Mouse (Mus musculus) kidney, embryonic 16.5 days (tissue): ENCODE measurements around the gene Vasn. TPM values are rescaled to one million over a fixed set of nuclear protein-coding genes. Genes with fewer than 3 reads are reported as not detected.
"Not testable (repeated sequence)": the region's sequence is repeated elsewhere in the genome, so short reads cannot be mapped to it uniquely, and the experiment has no call there.

Experiments used
- ATAC-seq: fragments of 200-750 bp; cut with Nextera tagmentation; 2 replicates; pipeline ENCODE4 v1.8.0; 2017; ENCODE audit warnings: moderate TSS enrichment; ENCODE audit not compliant: low FRiP score, low TSS enrichment
- H3K27ac ChIP-seq: fragments of 300-500 bp; sonication (generic); 2 replicates; pipeline ENCODE4 v1.5.1; 2014; ENCODE audit warnings: low read length
- H3K27me3 ChIP-seq: fragments of 300-500 bp; sonication (generic); 2 replicates; pipeline ENCODE4 v1.6.1; 2014; ENCODE audit warnings: low read length, control low read depth, mixed read lengths; ENCODE audit not compliant: insufficient read depth
- H3K36me3 ChIP-seq: fragments of 300-500 bp; sonication (generic); 2 replicates; pipeline ENCODE4 v1.6.1; 2014; ENCODE audit warnings: low read length, control low read depth, mixed read lengths; ENCODE audit not compliant: insufficient read depth
- H3K4me1 ChIP-seq: fragments of 300-500 bp; sonication (generic); 2 replicates; pipeline ENCODE4 v1.6.1; 2014; ENCODE audit warnings: low read length, control low read depth, mixed read lengths; ENCODE audit not compliant: insufficient read depth
- H3K4me2 ChIP-seq: fragments of 300-500 bp; sonication (generic); replicated peaks from 2 replicates; pipeline ENCODE4 v1.6.1; 2014; ENCODE audit warnings: low read depth, low read length
- H3K4me3 ChIP-seq: fragments of 300-500 bp; sonication (generic); 2 replicates; pipeline ENCODE4 v1.5.1; 2014; ENCODE audit warnings: mild to moderate bottlenecking, low read length
- H3K9ac ChIP-seq: fragments of 300-500 bp; sonication (generic); replicated peaks from 2 replicates; pipeline ENCODE4 v1.6.1; 2014; ENCODE audit warnings: low read length
- H3K9me3 ChIP-seq: fragments of 300-500 bp; sonication (generic); 2 replicates; pipeline ENCODE4 v1.6.1; 2016; ENCODE audit warnings: low read length, control low read depth
- WGBS: fragments of 180-500 bp; shearing (Covaris S2); extraction: QIAGEN DNeasy Blood & Tissue Kit; methylation state at CpG from one replicate; pipeline ENCODE4 v1.1.7; 2014; 5-methylcytosine and 5-hydroxymethylcytosine counted together
- polyA plus RNA-seq: library from polyadenylated mRNA; unstranded; fragments of >200 nt; fragmentation: Nextera tagmentation; extraction: Ambion mirVana; gene quantifications from 2 replicates; pipeline ENCODE4 v1.2.1, GENCODE M21; 2015

Gene Vasn
- polyA plus RNA-seq, 1 experiment from 2014 or later: 26.8 TPM

GRCm38 (mm10) chr16:4674091-4674490, 34.4 kb downstream of the Vasn start:
- no peak overlapping the region for H3K27ac ChIP-seq
- peaks cover 25% of the 10 kb centered on the region for H3K36me3 ChIP-seq
- H3K9me3 ChIP-seq: no peaks in the 10 kb centered on the region
- H3K4me3 ChIP-seq: no peak overlapping the region
- H3K9ac ChIP-seq: no peak overlapping the region
- H3K27me3 ChIP-seq: no peaks in the 10 kb centered on the region
- H3K4me2 ChIP-seq: no peak overlapping the region
- WGBS: 79% methylated on average over 4 of the region's 4 CpGs
- ATAC-seq: no peak
- peaks cover 12% of the 10 kb centered on the region for H3K4me1 ChIP-seq

GRCm38 (mm10) chr16:4676836-4677235, 37.1 kb downstream of the Vasn start:
- H3K27me3 ChIP-seq: no peaks in the 10 kb centered on the region
- no peak overlapping the region for H3K9ac ChIP-seq
- H3K4me2 ChIP-seq: no peak overlapping the region
- no peak overlapping the region for H3K4me3 ChIP-seq
- 93% methylated on average over 5 of the region's 5 CpGs for WGBS
- ATAC-seq: no peak
- H3K36me3 ChIP-seq: peaks cover 25% of the 10 kb centered on the region
- no peaks in the 10 kb centered on the region for H3K9me3 ChIP-seq
- no peak overlapping the region for H3K27ac ChIP-seq
- H3K4me1 ChIP-seq: peaks cover 15% of the 10 kb centered on the region

- Histone ChIP-seq H3K9ac (0 out of 2 replicates have a peak overlapping the region, but pooled peaks have one; percentile 1), H3K27ac (no peak overlapping the region), H3K9me3 (no peaks in the 10 kb centered on the region), H3K27me3 (no peaks in the 10 kb centered on the region), H3K4me2 (0 out of 2 replicates have a peak overlapping the region, but pooled peaks have one; percentile 93), H3K36me3 (peaks cover 25% of the 10 kb centered on the region), H3K4me1 (peaks cover 15% of the 10 kb centered on the region), H3K4me3 (no peak overlapping the region)
- 86% methylated on average over 5 of the region's 5 CpGs for WGBS
- ATAC-seq: no peak
Measured at GRCm38 (mm10) chr16:4678080-4678479, 38.3 kb downstream of the Vasn start.

- peak within 1 kb of the TSS; percentile 82 for H3K9ac ChIP-seq
- peak within 1 kb of the TSS; percentile 86 for H3K4me3 ChIP-seq
- peaks cover 15% of the 10 kb centered on the region for H3K4me1 ChIP-seq
- H3K27me3 ChIP-seq: no peaks in the 10 kb centered on the region
- WGBS: under 1% methylated on average over 47 of the region's 47 CpGs
- H3K4me2 ChIP-seq: peak within 1 kb of the TSS; percentile 93
- ATAC-seq: peak; percentile 89
- H3K9me3 ChIP-seq: no peaks in the 10 kb centered on the region
- H3K27ac ChIP-seq: peak within 1 kb of the TSS; percentile 52
- H3K36me3 ChIP-seq: peaks cover 21% of the 10 kb centered on the region; the same call in 1 of the 2 replicates
Measured at GRCm38 (mm10) chr16:4679121-4680018, 39.6 kb downstream of the Vasn start, which contains the start of gene Coro7. Coro7 (minus strand) TSS chr16:4679777.

- H3K4me1 ChIP-seq: peaks cover 24% of the 10 kb centered on the region
- H3K9me3 ChIP-seq, H3K4me2 ChIP-seq, H3K27me3 ChIP-seq, H3K36me3 ChIP-seq, H3K4me3 ChIP-seq, H3K27ac ChIP-seq, ATAC-seq, H3K9ac ChIP-seq: not testable (repeated sequence)
- 78% methylated on average over 3 of the region's 3 CpGs for WGBS
Measured at GRCm38 (mm10) chr16:4680922-4681455, 41.2 kb downstream of the Vasn start.

GRCm38 (mm10) chr16:4682628-4683179, 43.0 kb downstream of the Vasn start:
- Histone ChIP-seq H3K4me1 (peaks cover 24% of the 10 kb centered on the region), H3K36me3 (peaks cover 6% of the 10 kb centered on the region), H3K27me3 (no peaks in the 10 kb centered on the region), H3K4me3 (no peak overlapping the region), H3K27ac (peak overlapping the region; percentile 89), H3K4me2 (peak overlapping the region; percentile 72), H3K9ac (peak overlapping the region; percentile 93), H3K9me3 (no peaks in the 10 kb centered on the region)
- no peak for ATAC-seq
- WGBS: 78% methylated on average over 4 of the region's 4 CpGs

GRCm38 (mm10) chr16:4683193-4683580, 43.4 kb downstream of the Vasn start:
- Histone ChIP-seq H3K9ac (peak overlapping the region; percentile 93), H3K4me3 (peak overlapping the region; percentile 93), H3K4me2 (peak overlapping the region; percentile 72), H3K4me1 (peaks cover 20% of the 10 kb centered on the region), H3K27me3 (no peaks in the 10 kb centered on the region), H3K9me3 (no peaks in the 10 kb centered on the region), H3K27ac (peak overlapping the region; percentile 89), H3K36me3 (peaks cover 10% of the 10 kb centered on the region)
- WGBS: 32% methylated on average over 9 of the region's 9 CpGs
- ATAC-seq: no peak

GRCm38 (mm10) chr16:4683581-4684456, 44.1 kb downstream of the Vasn start:
- Histone ChIP-seq H3K27ac (peak overlapping the region; percentile 89), H3K4me3 (peak overlapping the region; percentile 93), H3K27me3 (no peaks in the 10 kb centered on the region), H3K4me2 (peak overlapping the region; percentile 95), H3K4me1 (peaks cover 14% of the 10 kb centered on the region), H3K36me3 (peaks cover 14% of the 10 kb centered on the region), H3K9me3 (no peaks in the 10 kb centered on the region), H3K9ac (peak overlapping the region; percentile 93)
- ATAC-seq: peak; percentile 84
- under 1% methylated on average over 54 of the region's 54 CpGs for WGBS

- peak overlapping the region; percentile 93 for H3K4me3 ChIP-seq
- ATAC-seq: no peak
- no peaks in the 10 kb centered on the region for H3K9me3 ChIP-seq
- under 1% methylated on average over 9 of the region's 9 CpGs for WGBS
- peaks cover 20% of the 10 kb centered on the region for H3K36me3 ChIP-seq
- H3K4me1 ChIP-seq: peaks cover 12% of the 10 kb centered on the region
- H3K4me2 ChIP-seq: peak overlapping the region; percentile 95
- H3K27ac ChIP-seq: no peak overlapping the region
- H3K27me3 ChIP-seq: no peaks in the 10 kb centered on the region
- H3K9ac ChIP-seq: peak overlapping the region; percentile 93
Measured at GRCm38 (mm10) chr16:4684457-4684791, 44.7 kb downstream of the Vasn start.
